In the genomic region with DNA sequence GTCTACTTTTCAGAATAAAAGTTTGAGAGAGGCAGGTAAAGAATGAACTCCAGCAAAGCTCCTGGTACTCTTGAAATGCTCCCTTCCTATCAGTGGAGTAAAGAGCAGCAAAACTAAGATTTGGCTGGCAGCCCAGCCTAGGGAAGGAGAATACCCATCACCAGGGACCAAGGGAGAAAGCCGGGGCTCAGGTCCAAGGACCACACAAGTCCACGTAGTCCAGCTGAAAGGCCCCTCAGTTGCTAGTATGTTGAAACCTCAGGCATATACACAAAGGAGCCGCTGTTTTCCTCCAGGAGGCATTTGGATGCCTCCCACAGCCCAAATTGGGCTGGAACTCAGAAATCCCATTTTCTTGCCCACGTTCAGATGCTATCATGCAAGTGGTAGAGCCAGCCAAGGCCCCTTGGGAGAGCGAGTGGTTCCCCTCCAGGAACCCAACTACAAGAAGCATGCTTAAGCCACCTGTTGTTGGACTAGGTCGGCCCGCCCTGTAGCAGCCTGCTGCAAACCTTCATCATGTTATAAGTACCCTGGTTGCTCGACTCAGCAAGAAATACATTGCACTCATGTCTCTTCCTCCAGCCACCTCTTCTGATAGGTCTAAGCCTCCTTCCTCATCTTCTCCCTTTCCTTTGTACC, we compare ENCODE assay signal across 8 mouse cellular contexts. TPM values are rescaled to one million over a fixed set of nuclear protein-coding genes. Genes with fewer than 3 reads are reported as not detected.
DNase-seq lines count a peak whose midpoint lies in the region; ATAC-seq and TF ChIP-seq lines count a peak whose summit lies in the region.

No protein-coding gene starts in this region.

- H3K4me1 ChIP-seq in cerebellum, adult 2 months (ENCODE audit: control insufficient read depth, insufficient read depth, low read length): no peaks in the 10 kb centered on the region
- no peaks in the 10 kb centered on the region for H3K4me1 ChIP-seq in lung, postnatal 0 days (ENCODE audit: insufficient read depth, low read depth, low read length)
- H3K4me1 ChIP-seq in limb, embryonic 12.5 days (replicated peaks): peaks cover 10% of the 10 kb centered on the region; the same call in 1 of the 2 replicates
- no peaks in the 10 kb centered on the region for H3K4me1 ChIP-seq in stomach, embryonic 16.5 days (ENCODE audit: control insufficient read depth, insufficient read depth, low read length)

- no peaks in the 10 kb centered on the region for H3K36me3 ChIP-seq in lung, postnatal 0 days (ENCODE audit: insufficient read depth, low read length)
- no peaks in the 10 kb centered on the region for H3K36me3 ChIP-seq in limb, embryonic 12.5 days
- no peaks in the 10 kb centered on the region for H3K36me3 ChIP-seq in stomach, embryonic 16.5 days (ENCODE audit: control insufficient read depth, insufficient read depth, low read length)

- WGBS in cerebellum, adult 2 months: 4% methylated on average over 8 of the region's 8 CpGs
- WGBS in lung, postnatal 0 days: 50% methylated on average over 8 of the region's 8 CpGs
- 62% methylated on average over 8 of the region's 8 CpGs for WGBS in limb, embryonic 12.5 days
- 53% methylated on average over 8 of the region's 8 CpGs for WGBS in stomach, embryonic 16.5 days

- no peak for TF ChIP-seq EP300 in lung, postnatal 0 days (IDR thresholded peaks at IDR 0.05)

- H3K4me2 ChIP-seq in lung, postnatal 0 days (replicated peaks; ENCODE audit: low read depth, low read length): peak overlapping the region; percentile 87; the same call in 1 of the 2 replicates
- peak overlapping the region; percentile 95 for H3K4me2 ChIP-seq in limb, embryonic 12.5 days
- peak overlapping the region; percentile 81 for H3K4me2 ChIP-seq in stomach, embryonic 16.5 days (ENCODE audit: low read depth, low read length)

- peak in 1 of 2 experiments; percentile 1 for DNase-seq in cerebellum, adult 2 months
- no peak for DNase-seq in cerebellum, postnatal 36 days
- DNase-seq in lung, postnatal 0 days (ENCODE audit: low spot score): no peak
- no peak for DNase-seq in lung, postnatal 25 days (ENCODE audit: low spot score)
- no peak for DNase-seq in MN1 (ENCODE audit: low spot score)
- DNase-seq in cerebellum, adult 18-20 months: no peak

- H3K9me3 ChIP-seq in lung, postnatal 0 days (ENCODE audit: low read length): no peaks in the 10 kb centered on the region
- no peaks in the 10 kb centered on the region for H3K9me3 ChIP-seq in limb, embryonic 12.5 days
- H3K9me3 ChIP-seq in stomach, embryonic 16.5 days (replicated peaks; ENCODE audit: control insufficient read depth, low read length): no peaks in the 10 kb centered on the region

- H3K27me3 ChIP-seq in cerebellum, adult 2 months (ENCODE audit: control insufficient read depth, insufficient read depth, low read length): no peaks in the 10 kb centered on the region; the same call in 1 of the 2 replicates
- H3K27me3 ChIP-seq in lung, postnatal 0 days (replicated peaks; ENCODE audit: insufficient read depth, low read length): peaks cover 3% of the 10 kb centered on the region; the same call in 1 of the 2 replicates
- peaks cover 55% of the 10 kb centered on the region for H3K27me3 ChIP-seq in limb, embryonic 12.5 days
- peaks cover 3% of the 10 kb centered on the region for H3K27me3 ChIP-seq in stomach, embryonic 16.5 days (ENCODE audit: control insufficient read depth, insufficient read depth, low read length)

- H3K4me3 ChIP-seq in cerebellum, adult 2 months (replicated peaks; ENCODE audit: insufficient read depth, low read depth, low read length): peak overlapping the region; percentile 18
- no peak overlapping the region for H3K4me3 ChIP-seq in lung, postnatal 0 days (ENCODE audit: low read depth, low read length)
- H3K4me3 ChIP-seq in limb, embryonic 12.5 days (replicated peaks): peak overlapping the region; percentile 65
- peak overlapping the region; percentile 58; the same call in 1 of the 2 replicates for H3K4me3 ChIP-seq in stomach, embryonic 16.5 days (replicated peaks; ENCODE audit: low read length)

- no peak overlapping the region for H3K9ac ChIP-seq in lung, postnatal 0 days (replicated peaks; ENCODE audit: low read depth)
- no peak overlapping the region for H3K9ac ChIP-seq in limb, embryonic 12.5 days (replicated peaks)
- H3K9ac ChIP-seq in stomach, embryonic 16.5 days (ENCODE audit: low read length): no peak overlapping the region

- TF ChIP-seq POLR2A in cerebellum, adult 2 months (IDR thresholded peaks at IDR 0.05; ENCODE audit: borderline replicate concordance, insufficient read depth, low read length): no peak

- ATAC-seq in lung, postnatal 0 days: no peak
- no peak for ATAC-seq in limb, embryonic 12.5 days (ENCODE audit: insufficient number of reproducible peaks, insufficient read depth, low FRiP score, low TSS enrichment, low read depth)
- ATAC-seq in stomach, embryonic 16.5 days (ENCODE audit: insufficient read depth, low FRiP score): no peak

- TF ChIP-seq CTCF in cerebellum, adult 2 months (IDR thresholded peaks at IDR 0.05; ENCODE audit: borderline replicate concordance, insufficient read depth, low read depth, low read length): no peak
- TF ChIP-seq CTCF in lung, postnatal 0 days (IDR thresholded peaks at IDR 0.05): no peak

- no peak overlapping the region for H3K27ac ChIP-seq in cerebellum, adult 2 months (ENCODE audit: insufficient read depth, low read length)
- H3K27ac ChIP-seq in lung, postnatal 0 days (ENCODE audit: low read length): no peak overlapping the region
- H3K27ac ChIP-seq in limb, embryonic 12.5 days: no peak overlapping the region
- no peak overlapping the region for H3K27ac ChIP-seq in stomach, embryonic 16.5 days (ENCODE audit: low read length)

RNA-seq across cellular contexts. Expression of gene Sgcd, which starts 1.4 kb away (rescaled TPM):
- polyA plus RNA-seq in cerebellum, adult 2 months (2012; rRNA removed): 2.6 and 2.7 TPM in 2 replicates
- polyA plus RNA-seq in lung, postnatal 0 days (2015; fragmentation: Nextera tagmentation; extraction: Ambion mirVana): 1.2 and 1.7 TPM in 2 replicates
- polyA plus RNA-seq in limb, embryonic 12.5 days (2016; fragmentation: Nextera tagmentation; extraction: Ambion mirVana): 9.1 and 9.8 TPM in 2 replicates
- 3.8 and 4.4 TPM in 2 replicates for polyA plus RNA-seq in stomach, embryonic 16.5 days (2015; fragmentation: Nextera tagmentation; extraction: Ambion mirVana)
